ENCODE assay signal across 11 mouse cellular contexts in the genomic region with DNA sequence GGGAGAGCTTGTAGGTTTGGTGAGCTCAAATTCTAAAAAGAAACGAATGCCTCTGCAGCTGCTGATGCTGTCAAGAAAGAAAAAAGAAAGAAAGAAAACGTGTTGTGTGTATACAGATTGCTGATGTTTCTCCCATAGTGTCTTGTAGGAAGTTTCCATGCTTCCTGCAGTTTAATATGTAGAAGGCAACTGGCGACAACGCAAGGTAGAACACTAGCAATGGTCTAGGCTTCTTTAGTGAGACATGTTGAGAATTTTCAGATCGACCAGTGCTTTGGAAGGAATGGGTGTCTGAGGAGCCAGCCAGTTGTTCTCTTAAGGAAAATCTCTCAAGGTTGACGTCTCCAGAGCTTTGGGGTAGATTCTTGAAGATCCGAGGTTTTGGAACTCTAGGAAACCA. TPM values are rescaled to one million over a fixed set of nuclear protein-coding genes. Genes with fewer than 3 reads are reported as not detected.
DNase-seq lines count a peak whose midpoint lies in the region; ATAC-seq and TF ChIP-seq lines count a peak whose summit lies in the region.
"Had no signal": no experiment of that assay in that cellular context is flagged by ENCODE, and none has a peak within 500 bp of the region (broad histone marks: within the 10 kb centered on the region; RNA-seq: fewer than 3 reads in every experiment).

No protein-coding gene starts in this region.

- H3K4me1 ChIP-seq in heart, postnatal 0 days (ENCODE audit: control insufficient read depth, insufficient read depth), result peaks cover 10% of the 10 kb centered on the region
- H3K4me1 ChIP-seq in E14TG2a.4 (replicated peaks; ENCODE audit: low read depth, low read length), result peaks cover 19% of the 10 kb centered on the region
- peaks cover 15% of the 10 kb centered on the region for H3K4me1 ChIP-seq in forebrain, embryonic 12.5 days
- H3K4me1 ChIP-seq in midbrain, embryonic 11.5 days (ENCODE audit: control insufficient read depth, insufficient read depth, low read length), result peaks cover 2% of the 10 kb centered on the region; the same call in 1 of the 2 replicates

- no peak overlapping the region for H3K4me3 ChIP-seq in heart, postnatal 0 days (ENCODE audit: low read depth, low read length)
- H3K4me3 ChIP-seq in E14TG2a.4 (replicated peaks; ENCODE audit: low read length), result peak overlapping the region; percentile 61
- peak overlapping the region; percentile 42 for H3K4me3 ChIP-seq in forebrain, embryonic 12.5 days (replicated peaks)
- no peak overlapping the region for H3K4me3 ChIP-seq in midbrain, embryonic 11.5 days (ENCODE audit: low read depth, low read length)

- no peak for TF ChIP-seq CTCF in heart, postnatal 0 days (IDR thresholded peaks at IDR 0.05; ENCODE audit: low read depth)
- TF ChIP-seq CTCF in E14TG2a.4 (conservative IDR thresholded peaks at IDR 0.05; ENCODE audit: low read length), result no peak

- no peaks in the 10 kb centered on the region for H3K9me3 ChIP-seq in heart, postnatal 0 days (replicated peaks; ENCODE audit: control insufficient read depth, low read length)
- H3K9me3 ChIP-seq in E14TG2a.4 (ENCODE audit: low read length), result 0 out of 2 replicates have a peak, but pooled peaks cover 3% of the 10 kb centered on the region
- H3K9me3 ChIP-seq in forebrain, embryonic 12.5 days, result no peaks in the 10 kb centered on the region
- H3K9me3 ChIP-seq in midbrain, embryonic 11.5 days (ENCODE audit: control insufficient read depth, low read length), result no peaks in the 10 kb centered on the region

- peaks cover 9% of the 10 kb centered on the region; the same call in 1 of the 2 replicates for H3K27me3 ChIP-seq in heart, postnatal 0 days (ENCODE audit: control insufficient read depth, insufficient read depth, low read length)
- peaks cover 8% of the 10 kb centered on the region; the same call in 1 of the 2 replicates for H3K27me3 ChIP-seq in E14TG2a.4 (ENCODE audit: insufficient read depth, low read length)
- peaks cover 3% of the 10 kb centered on the region; the same call in 1 of the 2 replicates for H3K27me3 ChIP-seq in forebrain, embryonic 12.5 days
- no peaks in the 10 kb centered on the region for H3K27me3 ChIP-seq in midbrain, embryonic 11.5 days (ENCODE audit: control insufficient read depth, insufficient read depth, low read length)
- H3K27me3 ChIP-seq: CH12.LX had no signal

- H3K9ac ChIP-seq in heart, postnatal 0 days (replicated peaks; ENCODE audit: low read depth, low read length), result no peak overlapping the region
- H3K9ac ChIP-seq in forebrain, embryonic 12.5 days, result 0 out of 2 replicates have a peak overlapping the region, but pooled peaks have one; percentile 13
- H3K9ac ChIP-seq in midbrain, embryonic 11.5 days (ENCODE audit: low read length), result no peak overlapping the region

- no peak for ATAC-seq in heart, postnatal 0 days (ENCODE audit: insufficient read depth, low read depth)
- ATAC-seq in forebrain, embryonic 12.5 days (ENCODE audit: low FRiP score), result no peak
- no peak for ATAC-seq in midbrain, embryonic 11.5 days (ENCODE audit: low FRiP score)

- TF ChIP-seq EP300 in heart, postnatal 0 days (IDR thresholded peaks at IDR 0.05; ENCODE audit: low read depth), result no peak

- H3K27ac ChIP-seq in heart, postnatal 0 days (ENCODE audit: low read depth), result no peak overlapping the region
- no peak overlapping the region for H3K27ac ChIP-seq in forebrain, embryonic 12.5 days
- no peak overlapping the region for H3K27ac ChIP-seq in midbrain, embryonic 11.5 days (ENCODE audit: low read depth, low read length)

- DNase-seq in heart, postnatal 0 days (ENCODE audit: low spot score), result no peak
- no peak for DNase-seq in heart, adult 18-20 months
- DNase-seq in midbrain, embryonic 11.5 days (ENCODE audit: low spot score, missing footprints), result no peak
- no peak for DNase-seq in gastrocnemius, postnatal 10 days
- DNase-seq in spleen, postnatal 14 days (ENCODE audit: low spot score in 2 of 2), result no peak
- DNase-seq in urinary bladder, postnatal 25 days (ENCODE audit: low spot score), result no peak
- DNase-seq: gastrocnemius, postnatal 14 days had no signal

- H3K36me3 ChIP-seq in heart, postnatal 0 days (replicated peaks; ENCODE audit: control insufficient read depth, insufficient read depth, low read length), result no peaks in the 10 kb centered on the region
- H3K36me3 ChIP-seq in E14TG2a.4 (ENCODE audit: insufficient read depth, low read length), result no peaks in the 10 kb centered on the region
- no peaks in the 10 kb centered on the region for H3K36me3 ChIP-seq in forebrain, embryonic 12.5 days (replicated peaks)
- no peaks in the 10 kb centered on the region for H3K36me3 ChIP-seq in midbrain, embryonic 11.5 days (ENCODE audit: control insufficient read depth, insufficient read depth, low read length)

- WGBS in heart, postnatal 0 days, result 26% methylated on average over 7 of the region's 7 CpGs
- 33% methylated on average over 7 of the region's 7 CpGs for WGBS in forebrain, embryonic 12.5 days
- WGBS in midbrain, embryonic 11.5 days, result 30% methylated on average over 7 of the region's 7 CpGs

- H3K4me2 ChIP-seq in heart, postnatal 0 days (ENCODE audit: low read depth, low read length), result peak overlapping the region; percentile 60; the same call in 1 of the 2 replicates
- H3K4me2 ChIP-seq in forebrain, embryonic 12.5 days, result peak overlapping the region; percentile 72
- H3K4me2 ChIP-seq in midbrain, embryonic 11.5 days, result peak overlapping the region; percentile 59

RNA-seq across cellular contexts. Expression of gene Ctxn2, which starts 0.4 kb away (rescaled TPM):
- total RNA-seq in heart, postnatal 0 days (2014; rRNA removed; ENCODE audit: low replicate concordance), result not detected in 2 replicates
- polyA plus RNA-seq in heart, postnatal 0 days (2015; fragmentation: Nextera tagmentation; extraction: Ambion mirVana), result not detected in 2 replicates
- total RNA-seq in heart, adult 18-20 months (2021), result not detected
- 0.24 and 0.38 TPM in 2 replicates for polyA plus RNA-seq in forebrain, embryonic 12.5 days (2016; fragmentation: Nextera tagmentation; extraction: Ambion mirVana)
- 0.15 and 0.36 TPM in 2 replicates for polyA plus RNA-seq in midbrain, embryonic 11.5 days (2014; fragmentation: Nextera tagmentation; extraction: Ambion mirVana)
- not detected for total RNA-seq in gastrocnemius, postnatal 10 days (2021)
- total RNA-seq: adrenal gland, adult 18-20 months; CH12.LX; gastrocnemius, postnatal 14 days had no signal

RNA-seq across cellular contexts. Expression of gene Myef2, which starts 13.4 kb away (rescaled TPM):
- 14.5 and 15.3 TPM in 2 replicates for total RNA-seq in heart, postnatal 0 days (2014; rRNA removed; ENCODE audit: low replicate concordance)
- 24.3 and 25.9 TPM in 2 replicates for polyA plus RNA-seq in heart, postnatal 0 days (2015; fragmentation: Nextera tagmentation; extraction: Ambion mirVana)
- 1 to 10 TPM; 5.7 to 6.1 TPM for total RNA-seq in heart, adult 18-20 months (2021)
- 220 and 294 TPM in 2 replicates for polyA plus RNA-seq in forebrain, embryonic 12.5 days (2016; fragmentation: Nextera tagmentation; extraction: Ambion mirVana)
- 263 and 286 TPM in 2 replicates for polyA plus RNA-seq in midbrain, embryonic 11.5 days (2014; fragmentation: Nextera tagmentation; extraction: Ambion mirVana)
- total RNA-seq in gastrocnemius, postnatal 10 days (2021), result 10 to 100 TPM; 14.0 to 20.2 TPM
- total RNA-seq: CH12.LX had no signal

RNA-seq across cellular contexts. Expression of gene Slc12a1, which starts 15.5 kb away (rescaled TPM):
- total RNA-seq in heart, postnatal 0 days (2014; rRNA removed; ENCODE audit: low replicate concordance), result not detected in 2 replicates
- polyA plus RNA-seq in heart, postnatal 0 days (2015; fragmentation: Nextera tagmentation; extraction: Ambion mirVana), result not detected in 2 replicates
- not detected for total RNA-seq in heart, adult 18-20 months (2021)
- polyA plus RNA-seq in forebrain, embryonic 12.5 days (2016; fragmentation: Nextera tagmentation; extraction: Ambion mirVana), result not detected in 2 replicates
- polyA plus RNA-seq in midbrain, embryonic 11.5 days (2014; fragmentation: Nextera tagmentation; extraction: Ambion mirVana), result 0.03 TPM in 1 of 2 replicates, not detected in the other
- not detected for total RNA-seq in gastrocnemius, postnatal 10 days (2021)
- total RNA-seq: adrenal gland, adult 18-20 months; gastrocnemius, postnatal 14 days had no signal

Comparison
In these comparisons a context has a peak if more than half of its experiments do, and no peak if none do; other contexts are left out.
1. H3K4me3 ChIP-seq: peak in E14TG2a.4 (single experiment) and forebrain, embryonic 12.5 days (single experiment); none in heart, postnatal 0 days (single experiment) and midbrain, embryonic 11.5 days (single experiment).
2. Peak in every context shown above with its lines, with median percentiles within 50 percentile points of each other: H3K4me2 ChIP-seq.